Mouse (Mus musculus): ENCODE measurements around the gene Gm47289.

DNA sequence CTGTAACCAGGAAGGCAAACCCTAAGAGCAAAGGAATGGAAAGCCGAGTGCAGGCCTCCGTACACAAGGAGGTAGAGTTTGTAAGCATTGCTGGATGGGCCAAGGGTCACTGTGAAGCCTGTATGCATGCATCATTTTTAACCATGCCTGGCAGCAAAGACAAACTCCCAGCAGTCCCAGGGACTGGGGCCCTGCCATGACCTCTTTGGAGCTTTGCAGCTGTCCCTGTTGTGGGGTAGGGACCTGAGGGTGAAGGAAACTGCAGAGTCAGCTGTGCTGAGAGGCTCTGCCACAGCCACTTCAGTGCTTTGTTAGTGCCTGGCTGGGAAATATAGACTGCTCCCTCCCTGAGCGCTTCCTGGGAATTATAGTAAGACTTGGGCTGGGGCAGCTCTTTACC is 48.3 kb upstream of the Gm47289 start:
- no peak for TF ChIP-seq CTCF (IDR thresholded peaks at IDR 0.05; ENCODE audit: low read depth)
- TF ChIP-seq EP300 (IDR thresholded peaks at IDR 0.05; ENCODE audit: low read depth), result no peak
